Mouse (Mus musculus): Measurements from ENCODE around the gene Smarcal1. TPM values are rescaled to one million over a fixed set of nuclear protein-coding genes. Genes with fewer than 3 reads are reported as not detected.

Gene Smarcal1
- polyA plus RNA-seq, 1 experiment from 2014 or later: 7.3 TPM

DNA sequence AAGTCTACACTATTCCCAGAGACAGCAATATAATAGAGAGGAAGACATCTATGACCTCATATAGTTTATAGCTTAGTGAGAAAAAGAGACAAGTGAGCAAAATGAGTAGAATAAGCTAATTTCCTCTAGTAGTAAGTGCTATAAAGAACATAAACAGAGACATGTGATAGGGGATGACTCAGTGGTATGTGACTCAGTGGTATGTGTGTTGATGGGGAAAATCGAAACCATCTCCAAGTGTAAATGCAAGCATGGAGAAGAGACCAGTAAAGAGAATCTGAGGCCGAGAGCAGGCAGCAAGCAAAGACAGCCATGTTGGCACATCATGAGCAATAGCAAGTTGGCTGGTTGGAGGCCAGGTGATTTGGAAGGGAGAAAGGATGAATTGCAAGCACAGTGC lies 32.7 kb upstream of the Smarcal1 start:
- H3K4me1 ChIP-seq (replicated peaks; ENCODE audit: control insufficient read depth, insufficient read depth): no peaks in the 10 kb centered on the region
- ATAC-seq (ENCODE audit: low FRiP score, low TSS enrichment): no peak
- H3K9me3 ChIP-seq (ENCODE audit: control insufficient read depth, low read length): no peaks in the 10 kb centered on the region
- no peak overlapping the region for H3K4me3 ChIP-seq (ENCODE audit: low read depth, low read length)
- 82% methylated on average over 2 of the region's 2 CpGs for WGBS
- no peak for DNase-seq (ENCODE audit: low spot score)
- no peak overlapping the region for H3K9ac ChIP-seq (ENCODE audit: low read length)
- H3K27me3 ChIP-seq (ENCODE audit: control insufficient read depth, insufficient read depth, low read length): no peaks in the 10 kb centered on the region
- TF ChIP-seq CTCF (IDR thresholded peaks at IDR 0.05; ENCODE audit: low read depth): no peak
- no peak for TF ChIP-seq EP300 (optimal IDR thresholded peaks at IDR 0.05)
- H3K27ac ChIP-seq (replicated peaks): no peak overlapping the region
- no peaks in the 10 kb centered on the region for H3K36me3 ChIP-seq (ENCODE audit: control insufficient read depth, insufficient read depth, low read length)
- no peak overlapping the region for H3K4me2 ChIP-seq (replicated peaks; ENCODE audit: low read depth)

DNA sequence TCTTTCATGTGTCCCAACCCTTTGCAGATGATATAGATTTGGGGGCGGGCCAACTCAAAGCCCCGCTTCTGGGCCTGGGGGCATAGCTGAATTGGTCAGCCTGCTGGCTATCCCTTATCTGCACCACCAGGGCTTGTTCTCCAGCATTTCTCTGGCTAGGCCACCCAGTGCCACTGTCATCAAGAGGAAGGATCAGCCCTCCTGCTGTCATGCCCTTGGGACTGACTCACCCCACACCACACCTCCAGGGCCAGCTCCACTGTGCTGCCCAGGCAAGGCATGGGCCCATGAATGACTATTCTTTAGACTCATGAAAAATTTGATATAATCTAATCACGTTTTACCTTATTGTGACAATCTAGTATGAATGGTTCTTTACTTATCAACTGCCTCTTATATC lies 26.6 kb upstream of the Smarcal1 start:
- no peak overlapping the region for H3K4me3 ChIP-seq (ENCODE audit: low read depth, low read length)
- TF ChIP-seq CTCF (IDR thresholded peaks at IDR 0.05; ENCODE audit: low read depth): no peak
- no peak for TF ChIP-seq EP300 (optimal IDR thresholded peaks at IDR 0.05)
- ATAC-seq (ENCODE audit: low FRiP score, low TSS enrichment): no peak
- WGBS: 79% methylated on average over 3 of the region's 3 CpGs
- H3K9me3 ChIP-seq (ENCODE audit: control insufficient read depth, low read length): no peaks in the 10 kb centered on the region
- H3K27me3 ChIP-seq (ENCODE audit: control insufficient read depth, insufficient read depth, low read length): no peaks in the 10 kb centered on the region
- DNase-seq (ENCODE audit: low spot score): no peak
- no peak overlapping the region for H3K9ac ChIP-seq (ENCODE audit: low read length)
- no peaks in the 10 kb centered on the region for H3K4me1 ChIP-seq (replicated peaks; ENCODE audit: control insufficient read depth, insufficient read depth)
- H3K36me3 ChIP-seq (ENCODE audit: control insufficient read depth, insufficient read depth, low read length): no peaks in the 10 kb centered on the region
- H3K4me2 ChIP-seq (replicated peaks; ENCODE audit: low read depth): no peak overlapping the region
- no peak overlapping the region for H3K27ac ChIP-seq (replicated peaks)

DNA sequence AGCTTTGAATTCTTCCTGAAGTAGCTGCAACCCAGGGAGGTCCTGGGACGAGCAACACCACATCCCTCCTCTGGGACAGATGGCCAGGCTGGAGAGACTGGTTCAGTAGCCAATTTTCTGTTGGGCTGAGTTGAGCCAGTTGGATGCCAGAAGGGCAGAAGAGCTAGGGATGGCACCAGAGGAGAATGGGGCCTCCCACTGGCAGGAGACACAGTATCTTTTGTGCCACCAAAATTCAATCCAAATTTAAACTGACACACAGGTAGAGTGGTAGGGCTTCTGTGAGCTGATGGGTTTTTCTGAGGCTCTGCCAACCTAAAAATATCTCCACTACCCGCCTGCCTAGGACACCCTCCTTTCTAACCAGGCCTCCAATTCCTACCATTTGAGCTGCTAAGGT lies 24.4 kb upstream of the Smarcal1 start:
- TF ChIP-seq EP300 (optimal IDR thresholded peaks at IDR 0.05): no peak
- TF ChIP-seq CTCF (IDR thresholded peaks at IDR 0.05; ENCODE audit: low read depth): no peak
- no peak overlapping the region for H3K4me3 ChIP-seq (ENCODE audit: low read depth, low read length)
- H3K9me3 ChIP-seq (ENCODE audit: control insufficient read depth, low read length): no peaks in the 10 kb centered on the region
- WGBS: 72% methylated on average over 2 of the region's 2 CpGs
- DNase-seq (ENCODE audit: low spot score): no peak
- no peak overlapping the region for H3K27ac ChIP-seq (replicated peaks)
- no peak for ATAC-seq (ENCODE audit: low FRiP score, low TSS enrichment)
- no peaks in the 10 kb centered on the region for H3K36me3 ChIP-seq (ENCODE audit: control insufficient read depth, insufficient read depth, low read length)
- no peaks in the 10 kb centered on the region for H3K4me1 ChIP-seq (replicated peaks; ENCODE audit: control insufficient read depth, insufficient read depth)
- H3K27me3 ChIP-seq (ENCODE audit: control insufficient read depth, insufficient read depth, low read length): no peaks in the 10 kb centered on the region
- H3K4me2 ChIP-seq (replicated peaks; ENCODE audit: low read depth): no peak overlapping the region
- H3K9ac ChIP-seq (ENCODE audit: low read length): no peak overlapping the region

DNA sequence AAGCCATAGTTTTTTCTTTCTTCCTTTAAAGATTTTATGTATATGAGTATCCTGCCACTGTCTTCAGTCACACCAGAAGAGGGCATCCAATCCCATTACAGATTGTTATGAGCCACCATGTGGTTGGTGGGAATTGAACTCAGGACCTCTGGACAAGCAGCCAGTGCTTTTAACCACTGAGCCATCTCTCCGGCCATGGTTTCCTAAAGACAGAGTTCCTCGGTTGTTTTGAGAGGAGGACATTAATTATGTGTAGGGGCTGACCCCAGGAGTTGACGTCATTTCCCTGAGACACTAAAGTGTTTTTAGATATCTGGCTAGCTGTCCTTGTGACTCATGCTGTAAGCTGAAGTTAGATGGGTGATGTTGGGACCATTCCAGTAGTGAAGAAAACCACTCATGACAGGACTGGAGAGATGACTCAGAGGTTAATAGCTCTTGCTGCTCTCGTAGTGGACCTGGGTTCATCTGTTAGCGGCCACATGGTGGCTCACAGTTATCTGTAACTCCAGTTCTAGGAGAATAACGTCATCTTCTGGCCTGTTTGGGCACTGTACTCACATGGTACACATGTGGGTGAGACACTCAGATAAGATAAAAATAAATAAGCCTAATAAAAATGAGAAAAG lies 18.6 kb upstream of the Smarcal1 start:
- no peaks in the 10 kb centered on the region for H3K36me3 ChIP-seq (ENCODE audit: control insufficient read depth, insufficient read depth, low read length)
- TF ChIP-seq EP300 (optimal IDR thresholded peaks at IDR 0.05) (no peak), CTCF (IDR thresholded peaks at IDR 0.05; ENCODE audit: low read depth) (no peak)
- H3K27me3 ChIP-seq (ENCODE audit: control insufficient read depth, insufficient read depth, low read length): no peaks in the 10 kb centered on the region
- no peak for DNase-seq (ENCODE audit: low spot score)
- ATAC-seq (ENCODE audit: low FRiP score, low TSS enrichment): no peak
- H3K4me2 ChIP-seq (replicated peaks; ENCODE audit: low read depth): no peak overlapping the region
- H3K9me3 ChIP-seq (ENCODE audit: control insufficient read depth, low read length): no peaks in the 10 kb centered on the region
- no peak overlapping the region for H3K27ac ChIP-seq (replicated peaks)
- no peak overlapping the region for H3K4me3 ChIP-seq (ENCODE audit: low read depth, low read length)
- WGBS: 53% methylated on average over 6 of the region's 6 CpGs
- H3K9ac ChIP-seq (ENCODE audit: low read length): no peak overlapping the region
- H3K4me1 ChIP-seq (replicated peaks; ENCODE audit: control insufficient read depth, insufficient read depth): no peaks in the 10 kb centered on the region

DNA sequence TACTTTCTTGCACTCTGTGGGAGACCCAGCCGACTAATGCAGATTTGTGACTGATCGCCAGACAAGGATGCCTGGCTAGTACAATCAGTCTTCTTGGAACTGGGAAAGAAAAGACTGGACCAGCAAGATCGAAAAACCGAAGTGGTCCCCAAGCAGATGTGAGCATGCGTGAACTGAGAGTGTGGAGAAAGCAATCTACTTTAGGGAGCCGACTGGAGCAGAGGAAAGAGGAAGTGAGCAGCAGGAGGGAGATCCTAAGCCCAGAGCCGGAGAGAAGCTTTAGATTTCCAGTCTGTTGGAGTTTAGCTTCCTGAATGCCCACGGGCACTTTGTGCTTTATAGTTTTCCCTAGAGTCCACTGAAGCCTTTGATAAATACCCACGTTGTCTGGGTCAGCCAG lies 16.0 kb upstream of the Smarcal1 start:
- Histone ChIP-seq H3K36me3 (ENCODE audit: control insufficient read depth, insufficient read depth, low read length) (no peaks in the 10 kb centered on the region), H3K4me2 (replicated peaks; ENCODE audit: low read depth) (no peak overlapping the region), H3K4me1 (replicated peaks; ENCODE audit: control insufficient read depth, insufficient read depth) (no peaks in the 10 kb centered on the region), H3K9ac (ENCODE audit: low read length) (no peak overlapping the region), H3K9me3 (ENCODE audit: control insufficient read depth, low read length) (no peaks in the 10 kb centered on the region), H3K4me3 (ENCODE audit: low read depth, low read length) (no peak overlapping the region), H3K27ac (replicated peaks) (no peak overlapping the region), H3K27me3 (ENCODE audit: control insufficient read depth, insufficient read depth, low read length) (no peaks in the 10 kb centered on the region)
- 52% methylated on average over 9 of the region's 9 CpGs for WGBS
- no peak for TF ChIP-seq CTCF (IDR thresholded peaks at IDR 0.05; ENCODE audit: low read depth)
- no peak for TF ChIP-seq EP300 (optimal IDR thresholded peaks at IDR 0.05)
- no peak for DNase-seq (ENCODE audit: low spot score)
- ATAC-seq (ENCODE audit: low FRiP score, low TSS enrichment): no peak

DNA sequence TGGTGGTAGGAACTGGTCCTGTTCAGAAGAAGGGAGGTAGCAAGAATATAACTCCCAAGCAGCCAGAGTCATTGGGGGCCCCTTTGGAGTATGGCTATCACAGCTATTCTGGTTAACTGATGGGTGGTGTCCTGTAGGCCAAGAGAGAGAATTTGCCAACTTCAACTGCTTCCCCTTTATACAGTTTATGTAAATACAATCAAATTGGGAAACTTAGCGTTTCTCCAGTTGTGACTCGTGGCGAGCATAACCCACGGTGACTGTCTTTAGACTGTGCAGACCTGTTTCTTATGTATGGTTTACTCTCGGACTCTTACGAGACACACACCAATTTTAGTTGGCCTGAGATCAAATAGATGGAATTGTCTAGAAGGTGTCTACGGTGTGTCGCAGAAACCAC lies 14.3 kb upstream of the Smarcal1 start:
- H3K9me3 ChIP-seq (ENCODE audit: control insufficient read depth, low read length): no peaks in the 10 kb centered on the region
- ATAC-seq (ENCODE audit: low FRiP score, low TSS enrichment): no peak
- H3K4me1 ChIP-seq (replicated peaks; ENCODE audit: control insufficient read depth, insufficient read depth): no peaks in the 10 kb centered on the region
- no peaks in the 10 kb centered on the region for H3K27me3 ChIP-seq (ENCODE audit: control insufficient read depth, insufficient read depth, low read length)
- no peak overlapping the region for H3K27ac ChIP-seq (replicated peaks)
- no peak for TF ChIP-seq CTCF (IDR thresholded peaks at IDR 0.05; ENCODE audit: low read depth)
- TF ChIP-seq EP300 (optimal IDR thresholded peaks at IDR 0.05): no peak
- no peak overlapping the region for H3K4me2 ChIP-seq (replicated peaks; ENCODE audit: low read depth)
- no peaks in the 10 kb centered on the region for H3K36me3 ChIP-seq (ENCODE audit: control insufficient read depth, insufficient read depth, low read length)
- no peak overlapping the region for H3K9ac ChIP-seq (ENCODE audit: low read length)
- no peak overlapping the region for H3K4me3 ChIP-seq (ENCODE audit: low read depth, low read length)
- 86% methylated on average over 8 of the region's 8 CpGs for WGBS
- DNase-seq (ENCODE audit: low spot score): no peak

All from stomach, postnatal 0 days (tissue).